Mouse (Mus musculus): ENCODE data around the gene Nfkbil1. TPM values are rescaled to one million over a fixed set of nuclear protein-coding genes. Genes with fewer than 3 reads are reported as not detected.
A peak's percentile ranks its signal among the peaks of the same experiment; 100 is the strongest.

Gene Nfkbil1
- polyA plus RNA-seq, 1 experiment from 2014 or later, result 3.3 TPM

DNA sequence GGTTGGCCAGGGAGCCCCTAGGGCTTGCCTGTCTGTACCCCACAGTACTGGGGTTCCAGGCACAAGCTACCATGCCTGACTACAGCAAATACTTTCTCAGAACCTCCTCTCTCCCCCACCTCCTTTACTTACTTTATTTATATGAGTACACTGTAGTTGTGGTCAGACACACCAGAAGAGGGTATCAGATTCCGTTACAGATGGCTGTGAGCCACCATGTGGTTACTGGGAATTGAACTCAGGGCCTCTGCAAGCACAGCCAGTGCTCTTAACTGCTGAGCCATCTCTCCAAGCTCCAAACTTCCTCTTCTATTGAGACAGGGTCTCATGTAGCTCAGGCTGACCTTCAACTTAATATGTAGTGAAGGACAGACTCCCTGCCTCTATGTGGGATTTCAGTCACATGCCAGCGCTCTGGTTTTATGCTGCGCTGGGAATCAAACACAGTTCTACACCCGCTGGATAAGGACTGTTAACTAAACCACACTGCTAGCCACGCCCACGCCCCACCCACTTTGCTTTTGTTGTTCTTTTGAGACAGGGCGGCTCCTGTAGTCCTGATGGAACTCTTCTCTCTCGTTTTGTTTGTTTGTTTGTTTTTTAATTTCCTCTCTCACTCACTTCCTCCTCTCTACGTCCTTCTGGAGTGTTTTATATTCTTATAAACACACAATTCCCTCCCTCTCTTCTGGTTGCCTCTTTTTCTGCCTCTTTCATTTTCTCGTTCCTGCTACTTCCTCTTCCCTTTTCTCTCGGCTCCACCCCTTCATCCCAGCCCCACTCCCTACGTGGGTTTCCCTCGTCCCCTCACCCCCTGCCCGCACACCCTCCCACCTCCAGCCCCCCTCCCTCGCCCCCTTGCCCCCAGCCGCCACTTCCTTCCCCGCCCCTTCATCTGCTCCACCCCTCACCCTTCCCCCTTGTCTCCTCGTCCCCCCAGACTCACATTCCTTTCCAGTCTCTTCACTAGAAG, 49.7 kb downstream of the Nfkbil1 start:
- Histone ChIP-seq H3K4me1 (ENCODE audit: control insufficient read depth, insufficient read depth, low read length) (peaks cover 9% of the 10 kb centered on the region; the same call in 1 of the 2 replicates), H3K36me3 (ENCODE audit: control insufficient read depth, insufficient read depth, low read length) (no peaks in the 10 kb centered on the region), H3K27ac (ENCODE audit: low read depth, low read length) (peak overlapping the region; percentile 57), H3K9me3 (ENCODE audit: control insufficient read depth, low read length) (no peaks in the 10 kb centered on the region), H3K4me2 (replicated peaks; ENCODE audit: low read depth, low read length) (peak overlapping the region; percentile 55), H3K9ac (ENCODE audit: low read depth, low read length) (peak overlapping the region; percentile 14; the same call in 1 of the 2 replicates), H3K4me3 (ENCODE audit: low read length) (peak overlapping the region; percentile 37), H3K27me3 (ENCODE audit: control insufficient read depth, insufficient read depth, low read length) (no peaks in the 10 kb centered on the region)
- WGBS, result 3% methylated on average over 17 of the region's 18 CpGs
- peak; percentile 60; the same call in 1 of the 2 replicates for ATAC-seq (ENCODE audit: low FRiP score, low TSS enrichment)

DNA sequence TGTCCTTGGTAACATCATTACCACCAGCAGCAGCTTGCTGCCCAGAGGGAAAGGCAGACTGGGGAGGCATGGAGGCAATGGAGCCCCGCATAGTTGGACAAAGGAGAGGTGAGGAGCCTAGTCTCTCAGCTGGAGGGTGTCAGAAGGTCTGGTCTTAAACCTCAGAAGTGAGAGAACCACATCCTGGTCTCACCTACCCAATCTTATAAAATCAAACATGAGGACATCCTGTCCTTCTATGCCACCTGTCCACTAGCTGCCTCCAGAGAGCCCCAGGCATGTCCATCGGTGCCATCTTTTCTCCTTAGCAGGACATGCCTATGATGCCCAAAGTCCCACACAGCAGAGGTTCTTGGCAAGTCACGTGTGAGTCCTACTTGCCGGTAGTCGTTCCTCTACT, 55.5 kb downstream of the Nfkbil1 start:
- ATAC-seq (ENCODE audit: low FRiP score, low TSS enrichment), result no peak

DNA sequence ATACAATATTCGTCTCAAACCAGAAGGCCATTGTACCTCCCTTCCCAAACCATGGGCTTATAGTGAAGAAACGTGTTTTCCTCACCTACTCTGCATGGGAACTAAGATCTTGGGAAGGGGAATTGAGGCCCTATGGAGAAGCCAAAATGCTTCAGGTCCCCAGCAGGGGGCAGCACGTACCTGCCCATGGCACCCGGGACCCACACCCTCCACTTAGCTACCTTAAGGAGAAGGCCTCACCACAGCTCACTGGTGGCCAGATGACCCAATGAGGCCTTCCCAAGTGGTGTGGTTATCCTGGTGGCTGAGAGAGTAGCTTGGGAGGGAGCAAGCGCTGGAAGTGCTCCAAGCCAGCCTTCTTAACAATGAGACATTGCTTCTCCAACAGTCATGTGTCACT, 57.1 kb downstream of the Nfkbil1 start:
- peak; percentile 82 for ATAC-seq (ENCODE audit: low FRiP score, low TSS enrichment)
- Histone ChIP-seq H3K9ac (ENCODE audit: low read depth, low read length) (no peak overlapping the region), H3K4me1 (ENCODE audit: control insufficient read depth, insufficient read depth, low read length) (no peaks in the 10 kb centered on the region), H3K27me3 (ENCODE audit: control insufficient read depth, insufficient read depth, low read length) (no peaks in the 10 kb centered on the region), H3K4me2 (replicated peaks; ENCODE audit: low read depth, low read length) (no peak overlapping the region), H3K36me3 (ENCODE audit: control insufficient read depth, insufficient read depth, low read length) (no peaks in the 10 kb centered on the region), H3K27ac (ENCODE audit: low read depth, low read length) (no peak overlapping the region), H3K4me3 (ENCODE audit: low read length) (no peak overlapping the region), H3K9me3 (ENCODE audit: control insufficient read depth, low read length) (no peaks in the 10 kb centered on the region)
- WGBS, result 19% methylated on average over 5 of the region's 5 CpGs

More for the DNA sequence above, 55.5 kb downstream of the Nfkbil1 start:
- 88% methylated on average over 5 of the region's 5 CpGs for WGBS
- no peaks in the 10 kb centered on the region for H3K4me1 ChIP-seq (ENCODE audit: control insufficient read depth, insufficient read depth, low read length)
- no peak overlapping the region for H3K27ac ChIP-seq (ENCODE audit: low read depth, low read length)
- no peak overlapping the region for H3K4me2 ChIP-seq (replicated peaks; ENCODE audit: low read depth, low read length)
- H3K4me3 ChIP-seq (ENCODE audit: low read length), result no peak overlapping the region
- no peaks in the 10 kb centered on the region for H3K27me3 ChIP-seq (ENCODE audit: control insufficient read depth, insufficient read depth, low read length)
- H3K9me3 ChIP-seq (ENCODE audit: control insufficient read depth, low read length), result no peaks in the 10 kb centered on the region
- H3K36me3 ChIP-seq (ENCODE audit: control insufficient read depth, insufficient read depth, low read length), result no peaks in the 10 kb centered on the region
- H3K9ac ChIP-seq (ENCODE audit: low read depth, low read length), result no peak overlapping the region

DNA sequence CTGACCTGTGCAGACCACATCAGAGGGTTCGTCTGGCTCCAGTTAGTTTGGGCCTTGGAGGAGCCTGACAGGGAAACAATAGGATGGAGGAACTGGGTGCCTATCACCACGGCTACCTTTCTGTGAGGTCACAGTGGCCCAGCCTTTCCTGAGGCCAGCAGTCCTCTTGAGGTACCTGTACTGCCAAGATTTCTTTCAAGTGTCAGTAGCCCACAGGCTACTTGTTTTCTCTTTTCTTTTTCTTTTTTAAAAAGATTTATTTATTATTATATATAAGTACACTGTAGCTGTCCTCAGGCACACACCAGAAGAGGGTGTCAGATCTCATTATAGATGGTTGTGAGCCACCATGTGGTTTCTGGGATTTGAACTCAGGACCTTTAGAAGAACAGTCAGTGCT, 59.6 kb downstream of the Nfkbil1 start, which contains the start of gene Aif1:
TSS of gene Aif1 (minus strand) at position 101 of the 400 bp plus-strand sequence.
- Histone ChIP-seq H3K27me3 (ENCODE audit: control insufficient read depth, insufficient read depth, low read length) (no peaks in the 10 kb centered on the region), H3K36me3 (ENCODE audit: control insufficient read depth, insufficient read depth, low read length) (no peaks in the 10 kb centered on the region), H3K4me1 (ENCODE audit: control insufficient read depth, insufficient read depth, low read length) (no peaks in the 10 kb centered on the region), H3K9ac (ENCODE audit: low read depth, low read length) (no peak within 1 kb of the TSS), H3K4me2 (replicated peaks; ENCODE audit: low read depth, low read length) (no peak within 1 kb of the TSS), H3K9me3 (ENCODE audit: control insufficient read depth, low read length) (no peaks in the 10 kb centered on the region), H3K27ac (ENCODE audit: low read depth, low read length) (no peak within 1 kb of the TSS), H3K4me3 (ENCODE audit: low read length) (no peak within 1 kb of the TSS)
- WGBS, result 42% methylated on average over 2 of the region's 2 CpGs
- no peak for ATAC-seq (ENCODE audit: low FRiP score, low TSS enrichment)

GRCm38 (mm10) chr17:35175382-35175781, 60.2 kb downstream of the Nfkbil1 start:
- H3K4me1 ChIP-seq (ENCODE audit: control insufficient read depth, insufficient read depth, low read length), result no peaks in the 10 kb centered on the region
- WGBS, result 67% methylated on average over 6 of the region's 6 CpGs
- H3K27me3 ChIP-seq (ENCODE audit: control insufficient read depth, insufficient read depth, low read length), result no peaks in the 10 kb centered on the region
- H3K36me3 ChIP-seq (ENCODE audit: control insufficient read depth, insufficient read depth, low read length), result no peaks in the 10 kb centered on the region
- H3K4me3 ChIP-seq (ENCODE audit: low read length), result no peak overlapping the region
- ATAC-seq (ENCODE audit: low FRiP score, low TSS enrichment), result no peak
- H3K9me3 ChIP-seq (ENCODE audit: control insufficient read depth, low read length), result no peaks in the 10 kb centered on the region
- no peak overlapping the region for H3K9ac ChIP-seq (ENCODE audit: low read depth, low read length)
- H3K27ac ChIP-seq (ENCODE audit: low read depth, low read length), result no peak overlapping the region
- no peak overlapping the region for H3K4me2 ChIP-seq (replicated peaks; ENCODE audit: low read depth, low read length)

- WGBS, result 67% methylated on average over 8 of the region's 8 CpGs
- Histone ChIP-seq H3K9me3 (ENCODE audit: control insufficient read depth, low read length) (no peaks in the 10 kb centered on the region), H3K9ac (ENCODE audit: low read depth, low read length) (no peak overlapping the region), H3K4me3 (ENCODE audit: low read length) (no peak overlapping the region), H3K27ac (ENCODE audit: low read depth, low read length) (no peak overlapping the region), H3K4me2 (replicated peaks; ENCODE audit: low read depth, low read length) (no peak overlapping the region), H3K27me3 (ENCODE audit: control insufficient read depth, insufficient read depth, low read length) (no peaks in the 10 kb centered on the region), H3K36me3 (ENCODE audit: control insufficient read depth, insufficient read depth, low read length) (no peaks in the 10 kb centered on the region), H3K4me1 (ENCODE audit: control insufficient read depth, insufficient read depth, low read length) (no peaks in the 10 kb centered on the region)
- no peak for ATAC-seq (ENCODE audit: low FRiP score, low TSS enrichment)
Observed at GRCm38 (mm10) chr17:35174201-35174977, 61.2 kb downstream of the Nfkbil1 start.

- Histone ChIP-seq H3K4me2 (replicated peaks; ENCODE audit: low read depth, low read length) (no peak overlapping the region), H3K9ac (ENCODE audit: low read depth, low read length) (no peak overlapping the region), H3K4me1 (ENCODE audit: control insufficient read depth, insufficient read depth, low read length) (no peaks in the 10 kb centered on the region), H3K27ac (ENCODE audit: low read depth, low read length) (no peak overlapping the region), H3K9me3 (ENCODE audit: control insufficient read depth, low read length) (no peaks in the 10 kb centered on the region), H3K27me3 (ENCODE audit: control insufficient read depth, insufficient read depth, low read length) (no peaks in the 10 kb centered on the region), H3K36me3 (ENCODE audit: control insufficient read depth, insufficient read depth, low read length) (no peaks in the 10 kb centered on the region), H3K4me3 (ENCODE audit: low read length) (no peak overlapping the region)
- no peak for ATAC-seq (ENCODE audit: low FRiP score, low TSS enrichment)
- WGBS, result 77% methylated on average over 3 of the region's 3 CpGs
Observed at GRCm38 (mm10) chr17:35173329-35173728, 62.3 kb downstream of the Nfkbil1 start.

GRCm38 (mm10) chr17:35172445-35173234, 63.0 kb downstream of the Nfkbil1 start:
- H3K9ac ChIP-seq (ENCODE audit: low read depth, low read length), result no peak overlapping the region
- no peak overlapping the region for H3K4me2 ChIP-seq (replicated peaks; ENCODE audit: low read depth, low read length)
- H3K9me3 ChIP-seq (ENCODE audit: control insufficient read depth, low read length), result no peaks in the 10 kb centered on the region
- H3K27me3 ChIP-seq (ENCODE audit: control insufficient read depth, insufficient read depth, low read length), result no peaks in the 10 kb centered on the region
- ATAC-seq (ENCODE audit: low FRiP score, low TSS enrichment), result no peak
- H3K4me1 ChIP-seq (ENCODE audit: control insufficient read depth, insufficient read depth, low read length), result no peaks in the 10 kb centered on the region
- H3K4me3 ChIP-seq (ENCODE audit: low read length), result no peak overlapping the region
- WGBS, result 72% methylated on average over 11 of the region's 11 CpGs
- no peak overlapping the region for H3K27ac ChIP-seq (ENCODE audit: low read depth, low read length)
- no peaks in the 10 kb centered on the region for H3K36me3 ChIP-seq (ENCODE audit: control insufficient read depth, insufficient read depth, low read length)

All from kidney, embryonic 14.5 days (tissue).